Mouse (Mus musculus): ENCODE results near the gene Plch2.

Gene Plch2

DNA sequence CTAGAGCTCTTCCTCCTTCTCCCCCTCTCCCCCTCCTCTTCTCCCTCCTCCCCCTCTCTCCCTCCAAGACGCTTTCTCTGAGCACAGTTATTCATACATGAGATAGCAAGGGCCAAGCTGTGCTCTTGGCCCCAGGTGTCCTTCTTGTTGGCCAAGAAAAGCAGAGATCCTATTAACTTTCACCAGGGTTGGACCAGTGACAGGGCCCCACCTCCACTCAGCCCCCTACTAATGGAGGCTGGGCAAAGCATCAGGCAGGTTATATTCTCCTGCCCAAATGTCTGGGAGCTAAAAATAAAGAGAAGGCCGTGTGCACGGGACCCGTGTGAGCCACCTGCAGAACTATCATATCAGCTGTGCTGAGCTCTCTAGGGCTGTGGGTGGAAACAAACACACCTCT, 61.7 kb downstream of the Plch2 start:
- DNase-seq (ENCODE audit: low read depth, low spot score): no peak

- DNase-seq (ENCODE audit: low read depth, low spot score): no peak
Measured at GRCm38 (mm10) chr4:154986750-154987149, 69.8 kb downstream of the Plch2 start.

GRCm38 (mm10) chr4:154986096-154986495, 70.5 kb downstream of the Plch2 start:
- DNase-seq (ENCODE audit: low read depth, low spot score): no peak

DNA sequence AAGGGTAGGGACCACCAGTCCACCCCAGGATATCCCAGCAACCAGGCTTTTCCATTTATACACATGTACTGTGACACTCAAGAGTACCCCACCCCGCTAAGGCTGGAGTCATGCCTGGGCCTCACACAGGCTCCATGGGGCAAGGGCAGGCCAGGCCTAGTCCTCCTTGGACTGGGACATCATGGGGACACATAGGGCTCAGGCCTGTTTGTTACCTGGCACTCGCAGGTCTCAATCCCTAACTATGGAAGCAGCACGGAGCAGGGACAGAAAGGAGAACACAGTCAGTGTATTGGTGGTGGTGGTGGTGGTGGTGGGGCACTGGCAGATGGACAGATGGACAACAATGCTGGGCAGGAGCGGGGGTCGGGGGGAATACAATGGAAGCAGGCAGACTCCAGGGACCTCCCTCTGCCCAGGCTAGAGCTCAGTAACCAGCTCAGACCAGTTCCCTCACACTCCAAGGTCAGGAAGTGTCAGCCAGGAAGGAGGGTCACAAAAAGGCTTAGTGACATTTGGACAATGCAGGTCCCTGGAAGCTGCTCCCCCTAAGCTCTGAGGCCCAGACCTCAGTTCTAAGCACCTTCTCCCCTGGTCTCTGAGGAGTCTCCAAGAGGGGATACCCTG, 71.3 kb downstream of the Plch2 start:
- DNase-seq (ENCODE audit: low read depth, low spot score): no peak

DNA sequence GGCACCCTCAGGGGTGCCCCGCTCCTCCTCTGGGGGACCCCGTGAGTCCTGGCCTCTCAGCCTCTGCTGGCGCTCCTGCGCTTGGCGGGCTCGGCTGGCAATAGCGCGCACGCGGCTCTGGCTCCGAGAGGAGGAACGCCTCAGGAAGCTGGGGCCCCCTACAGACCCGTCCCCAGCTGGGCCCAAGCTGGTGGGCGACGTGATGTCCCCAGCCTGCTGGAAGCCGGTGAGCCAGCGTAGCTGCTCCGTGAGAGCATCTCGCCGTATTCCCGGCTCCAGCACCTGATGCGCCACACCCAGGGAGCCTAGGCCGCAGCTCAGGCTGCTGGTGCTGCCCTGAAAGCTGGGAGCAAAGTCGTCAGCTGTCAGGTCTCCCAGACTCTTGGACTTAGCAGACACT, 72.8 kb downstream of the Plch2 start:
- DNase-seq (ENCODE audit: low read depth, low spot score): no peak

- DNase-seq (ENCODE audit: low read depth, low spot score): no peak
Measured at GRCm38 (mm10) chr4:154982247-154983120, 74.1 kb downstream of the Plch2 start.

DNA sequence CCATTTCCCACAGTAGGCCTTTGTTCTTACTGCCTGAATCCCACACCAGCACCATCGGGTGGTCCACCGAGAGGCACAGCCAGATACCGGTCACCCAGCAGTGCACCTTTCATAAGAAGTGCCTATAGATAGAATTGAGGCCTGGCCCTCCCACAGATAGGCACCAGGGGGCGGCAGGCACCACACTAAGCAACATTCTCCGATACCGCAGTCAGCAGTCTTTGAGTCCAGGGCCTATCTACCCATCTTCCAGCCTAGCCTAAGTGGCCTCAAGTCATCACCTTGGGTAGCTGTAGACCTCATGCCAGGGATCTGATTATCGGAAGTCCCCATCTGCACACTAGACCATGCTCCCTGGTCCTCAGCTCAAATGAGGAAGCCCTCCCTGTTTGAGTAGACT, 75.1 kb downstream of the Plch2 start:
- DNase-seq (ENCODE audit: low read depth, low spot score): no peak

DNA sequence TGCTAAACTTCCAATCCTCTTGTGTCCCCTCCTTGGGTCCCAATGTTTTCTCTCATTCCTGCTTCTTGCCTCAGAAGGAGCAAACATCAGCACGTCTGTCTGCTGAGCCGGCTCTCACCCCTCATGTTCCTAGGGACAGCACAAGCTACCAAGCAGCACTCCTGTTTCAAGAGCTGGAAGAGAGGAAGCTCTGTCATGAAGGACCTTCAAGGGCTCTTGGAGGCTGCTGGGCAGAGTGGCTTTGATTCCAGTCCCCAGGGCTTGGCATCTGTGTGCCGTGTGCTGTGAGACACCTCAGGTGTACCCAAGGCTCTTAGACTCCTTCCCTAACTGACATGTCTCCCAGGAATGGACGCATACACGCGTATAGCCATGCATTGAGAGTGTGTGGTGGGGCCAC, 75.5 kb downstream of the Plch2 start:
- no peak for DNase-seq (ENCODE audit: low read depth, low spot score)

GRCm38 (mm10) chr4:154980110-154980509, 76.5 kb downstream of the Plch2 start:
- no peak for DNase-seq (ENCODE audit: low read depth, low spot score)

DNA sequence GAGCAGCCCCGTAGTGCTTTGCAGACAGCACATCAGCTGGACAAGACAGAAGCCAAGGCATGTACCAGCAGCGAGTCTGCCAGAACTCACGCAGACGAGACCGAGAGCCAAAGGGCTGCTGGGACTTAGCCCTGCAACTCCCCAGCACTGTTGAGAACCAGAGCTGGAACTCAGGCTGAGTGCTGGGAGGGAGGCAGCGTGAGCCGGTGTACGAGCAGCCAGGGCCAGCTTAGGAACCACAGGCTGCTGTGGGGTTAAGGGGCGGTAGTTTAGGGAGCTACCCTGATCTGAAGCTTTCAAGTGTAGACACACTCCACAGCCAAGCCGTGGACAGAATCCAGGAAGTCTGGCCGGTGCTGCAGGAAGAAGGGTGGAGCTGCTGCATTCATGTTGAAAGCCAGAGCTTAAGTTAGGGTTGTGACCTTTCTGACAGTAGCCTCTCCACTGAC, 82.4 kb downstream of the Plch2 start:
- no peak for DNase-seq (ENCODE audit: low read depth, low spot score)

GRCm38 (mm10) chr4:154972546-154972945, 84.0 kb downstream of the Plch2 start:
- DNase-seq (ENCODE audit: low read depth, low spot score): no peak

DNA sequence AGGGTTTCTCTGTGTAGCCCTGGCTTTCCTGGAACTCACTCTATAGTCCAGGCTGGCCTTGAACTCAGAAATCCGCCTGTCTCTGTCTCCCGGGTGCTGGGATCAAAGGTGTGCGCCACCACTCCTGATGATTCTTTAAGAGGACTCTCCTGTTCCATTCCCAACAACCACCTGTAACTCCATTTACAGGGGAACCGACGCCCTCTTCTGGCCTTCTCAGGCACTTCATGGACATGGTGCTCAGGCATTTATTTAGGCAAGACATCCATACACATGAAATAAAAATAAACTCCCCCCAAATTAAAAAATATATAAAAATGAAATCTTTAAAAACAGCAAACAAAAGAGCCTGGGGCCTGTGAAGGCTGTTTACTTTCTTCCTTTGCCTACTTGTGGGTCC, 89.4 kb downstream of the Plch2 start:
- no peak for DNase-seq (ENCODE audit: low read depth, low spot score)

DNA sequence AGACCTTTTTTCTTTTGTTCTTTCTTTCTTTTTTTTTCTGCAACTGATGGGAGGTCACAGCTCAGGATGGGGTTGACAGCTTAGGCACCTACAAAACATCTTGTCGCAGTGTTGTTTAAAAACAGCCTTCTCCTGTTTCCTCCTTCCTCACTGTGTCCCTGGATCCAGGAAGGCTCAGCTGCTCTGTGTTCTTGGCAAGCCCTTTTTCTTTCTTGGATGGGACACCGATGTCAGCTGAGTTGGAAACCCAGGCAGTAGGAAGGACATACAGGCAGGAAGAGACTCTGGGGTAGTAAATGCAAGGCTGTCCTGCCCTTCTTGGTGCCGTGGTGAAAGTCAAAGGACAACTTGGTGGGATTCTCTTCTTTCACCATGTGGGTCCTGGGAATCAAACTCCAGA, 90.7 kb downstream of the Plch2 start:
- no peak for DNase-seq (ENCODE audit: low read depth, low spot score)

- no peak for DNase-seq (ENCODE audit: low read depth, low spot score)
Measured at GRCm38 (mm10) chr4:154964581-154965235, 91.9 kb downstream of the Plch2 start.

- DNase-seq (ENCODE audit: low read depth, low spot score): no peak
Measured at GRCm38 (mm10) chr4:154963901-154964580, 92.5 kb downstream of the Plch2 start, which contains the start of gene Pank4. Pank4 (plus strand) TSS chr4:154964123.

GRCm38 (mm10) chr4:154963190-154963836, 93.3 kb downstream of the Plch2 start:
- no peak for DNase-seq (ENCODE audit: low read depth, low spot score)

- DNase-seq (ENCODE audit: low read depth, low spot score): no peak
Measured at GRCm38 (mm10) chr4:154962683-154963082, 93.9 kb downstream of the Plch2 start.

- DNase-seq (ENCODE audit: low read depth, low spot score): no peak
Measured at GRCm38 (mm10) chr4:154961911-154962310, 94.7 kb downstream of the Plch2 start.

DNA sequence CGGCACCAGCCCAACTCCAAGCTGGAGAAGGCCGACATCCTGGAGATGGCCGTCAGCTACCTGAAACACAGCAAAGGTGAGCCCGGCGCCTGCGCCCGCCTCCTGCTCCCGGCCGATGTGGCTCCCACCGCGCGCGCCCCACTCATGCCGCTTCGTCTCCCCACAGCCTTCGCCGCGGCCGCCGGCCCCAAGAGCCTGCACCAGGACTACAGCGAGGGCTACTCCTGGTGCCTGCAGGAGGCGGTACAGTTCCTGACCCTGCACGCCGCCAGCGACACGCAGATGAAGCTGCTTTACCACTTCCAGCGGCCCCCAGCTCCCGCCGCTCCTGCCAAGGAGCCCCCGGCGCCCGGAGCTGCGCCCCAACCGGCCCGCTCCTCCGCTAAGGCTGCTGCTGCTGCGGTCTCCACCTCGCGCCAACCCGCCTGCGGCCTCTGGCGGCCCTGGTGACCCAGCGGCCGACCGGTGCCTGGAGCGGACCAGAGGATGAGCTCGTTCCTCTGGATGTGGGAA, 95.3 kb downstream of the Plch2 start:
- no peak for DNase-seq (ENCODE audit: low read depth, low spot score)

- no peak for DNase-seq (ENCODE audit: low read depth, low spot score)
Measured at GRCm38 (mm10) chr4:154960690-154961225, 95.8 kb downstream of the Plch2 start, which contains the start of gene Hes5. Hes5 (plus strand) TSS chr4:154960923.

Data from WW6 (cell line).